In genomic region chr5:135987248-135987647, GRCm38 (mm10) we compare ENCODE assay signal across 11 mouse cellular contexts. TPM values are rescaled to one million over a fixed set of nuclear protein-coding genes. Genes with fewer than 3 reads are reported as not detected.
DNase-seq lines count a peak whose midpoint lies in the region; ATAC-seq and TF ChIP-seq lines count a peak whose summit lies in the region.
"Had no signal": no experiment of that assay in that cellular context is flagged by ENCODE, and none has a peak within 500 bp of the region (broad histone marks: within the 10 kb centered on the region; RNA-seq: fewer than 3 reads in every experiment).

No protein-coding gene starts in this region.

- DNase-seq in hindbrain, embryonic 10.5 days (ENCODE audit: low spot score): peak; percentile 22
- no peak for DNase-seq in hindbrain, embryonic 11.5 days (ENCODE audit: low spot score)
- peak; percentile 69 for DNase-seq in midbrain, postnatal 0 days (ENCODE audit: low spot score)
- DNase-seq in midbrain, embryonic 10.5 days (ENCODE audit: low spot score): no peak
- peak; percentile 25 for DNase-seq in Muller cell, postnatal 12 days (ENCODE audit: inconsistent ontology term)
- DNase-seq in urinary bladder, postnatal 14 days (ENCODE audit: low spot score): no peak
- DNase-seq: adrenal gland, adult 8-10 months had no signal

- TF ChIP-seq CTCF in midbrain, postnatal 0 days (IDR thresholded peaks at IDR 0.05): peak; percentile 71

- no peak overlapping the region for H3K4me2 ChIP-seq in hindbrain, embryonic 11.5 days (replicated peaks; ENCODE audit: low read depth, low read length)
- H3K4me2 ChIP-seq in midbrain, postnatal 0 days (ENCODE audit: low read depth, low read length, poor library complexity, severe bottlenecking): no peak overlapping the region
- H3K4me2 ChIP-seq: limb, embryonic 12.5 days had no signal

- H3K9ac ChIP-seq in hindbrain, embryonic 11.5 days (ENCODE audit: low read depth, low read length): no peak overlapping the region
- H3K9ac ChIP-seq in midbrain, postnatal 0 days (replicated peaks; ENCODE audit: low read length, poor library complexity, severe bottlenecking): no peak overlapping the region
- H3K9ac ChIP-seq: limb, embryonic 12.5 days had no signal

- 58% methylated on average over 11 of the region's 11 CpGs for WGBS in hindbrain, embryonic 10.5 days
- 61% methylated on average over 11 of the region's 11 CpGs for WGBS in hindbrain, embryonic 11.5 days
- 55% methylated on average over 11 of the region's 11 CpGs for WGBS in midbrain, postnatal 0 days
- WGBS in midbrain, embryonic 10.5 days: 65% methylated on average over 11 of the region's 11 CpGs

- H3K27me3 ChIP-seq in hindbrain, embryonic 10.5 days (ENCODE audit: insufficient read depth, poor library complexity, severe bottlenecking): no peaks in the 10 kb centered on the region
- no peaks in the 10 kb centered on the region for H3K27me3 ChIP-seq in hindbrain, embryonic 11.5 days (ENCODE audit: control insufficient read depth, insufficient read depth, low read length)
- no peaks in the 10 kb centered on the region for H3K27me3 ChIP-seq in midbrain, postnatal 0 days (ENCODE audit: insufficient read depth, low read length)
- no peaks in the 10 kb centered on the region for H3K27me3 ChIP-seq in midbrain, embryonic 10.5 days (ENCODE audit: low read depth, poor library complexity, severe bottlenecking)
- H3K27me3 ChIP-seq: limb, embryonic 12.5 days had no signal

- H3K4me1 ChIP-seq in hindbrain, embryonic 10.5 days (replicated peaks): 0 out of 2 replicates have a peak, but pooled peaks cover 6% of the 10 kb centered on the region
- H3K4me1 ChIP-seq in hindbrain, embryonic 11.5 days (replicated peaks; ENCODE audit: control insufficient read depth, insufficient read depth, low read length): no peaks in the 10 kb centered on the region
- no peaks in the 10 kb centered on the region for H3K4me1 ChIP-seq in midbrain, postnatal 0 days (ENCODE audit: insufficient read depth, low read length)
- H3K4me1 ChIP-seq in midbrain, embryonic 10.5 days: no peaks in the 10 kb centered on the region
- H3K4me1 ChIP-seq: limb, embryonic 12.5 days had no signal

- no peak overlapping the region for H3K27ac ChIP-seq in hindbrain, embryonic 10.5 days
- H3K27ac ChIP-seq in hindbrain, embryonic 11.5 days (ENCODE audit: low read depth, low read length): no peak overlapping the region
- H3K27ac ChIP-seq in midbrain, postnatal 0 days (ENCODE audit: low read depth, low read length): no peak overlapping the region
- H3K27ac ChIP-seq in midbrain, embryonic 10.5 days (replicated peaks): no peak overlapping the region
- H3K27ac ChIP-seq: limb, embryonic 12.5 days had no signal

- no peak overlapping the region for H3K4me3 ChIP-seq in hindbrain, embryonic 10.5 days
- no peak overlapping the region for H3K4me3 ChIP-seq in hindbrain, embryonic 11.5 days (ENCODE audit: low read depth, low read length)
- H3K4me3 ChIP-seq in midbrain, postnatal 0 days (ENCODE audit: low read depth, low read length): no peak overlapping the region
- H3K4me3 ChIP-seq in midbrain, embryonic 10.5 days: no peak overlapping the region
- H3K4me3 ChIP-seq: limb, embryonic 12.5 days had no signal

- ATAC-seq in hindbrain, embryonic 11.5 days (ENCODE audit: low FRiP score): no peak
- no peak for ATAC-seq in midbrain, postnatal 0 days (ENCODE audit: low FRiP score)
- peak; percentile 60 for ATAC-seq in megakaryocyte progenitor cell, adult 5-6 weeks (replicated peaks; ENCODE audit: poor library complexity)
- ATAC-seq in cerebellum, adult (ENCODE audit: insufficient number of reproducible peaks, low FRiP score, low TSS enrichment): no peak

- no peaks in the 10 kb centered on the region for H3K9me3 ChIP-seq in hindbrain, embryonic 10.5 days
- no peaks in the 10 kb centered on the region for H3K9me3 ChIP-seq in hindbrain, embryonic 11.5 days (ENCODE audit: control insufficient read depth, low read length)
- H3K9me3 ChIP-seq in midbrain, postnatal 0 days (ENCODE audit: low read length): no peaks in the 10 kb centered on the region
- no peaks in the 10 kb centered on the region for H3K9me3 ChIP-seq in midbrain, embryonic 10.5 days (replicated peaks)
- H3K9me3 ChIP-seq: limb, embryonic 12.5 days had no signal

- no peaks in the 10 kb centered on the region for H3K36me3 ChIP-seq in hindbrain, embryonic 10.5 days
- H3K36me3 ChIP-seq in hindbrain, embryonic 11.5 days (ENCODE audit: control insufficient read depth, insufficient read depth, low read length): no peaks in the 10 kb centered on the region
- H3K36me3 ChIP-seq in midbrain, postnatal 0 days (ENCODE audit: insufficient read depth, low read length): no peaks in the 10 kb centered on the region
- no peaks in the 10 kb centered on the region for H3K36me3 ChIP-seq in midbrain, embryonic 10.5 days
- H3K36me3 ChIP-seq: limb, embryonic 12.5 days had no signal

RNA-seq across cellular contexts. Expression of gene Zp3, which starts 7.3 kb away (rescaled TPM):
- not detected in 2 replicates for polyA plus RNA-seq in hindbrain, embryonic 10.5 days (2016; fragmentation: Nextera tagmentation; extraction: Ambion mirVana)
- not detected in 2 replicates for polyA plus RNA-seq in hindbrain, embryonic 11.5 days (2014; fragmentation: Nextera tagmentation; extraction: Ambion mirVana)
- 0.99 TPM in 1 of 2 replicates, not detected in the other for total RNA-seq in midbrain, postnatal 0 days (2014; rRNA removed)
- polyA plus RNA-seq in midbrain, postnatal 0 days (2015; fragmentation: Nextera tagmentation; extraction: Ambion mirVana): 0.21 and 0.27 TPM in 2 replicates
- 0.10 TPM in 1 of 2 replicates, not detected in the other for polyA plus RNA-seq in midbrain, embryonic 10.5 days (2016; fragmentation: Nextera tagmentation; extraction: Ambion mirVana)
- total RNA-seq in megakaryocyte progenitor cell, adult 5-6 weeks (2015): 0.10 TPM in 1 of 2 replicates, not detected in the other
- not detected in 2 replicates for total RNA-seq in megakaryocyte progenitor cell, adult 5-6 weeks (2017)
- total RNA-seq: adrenal gland, adult 8-10 months; heart, postnatal 14 days had no signal
- polyA plus RNA-seq: limb, embryonic 12.5 days had no signal

RNA-seq across cellular contexts. Expression of gene Dtx2, which starts 7.4 kb away (rescaled TPM):
- 34.8 and 38.1 TPM in 2 replicates for polyA plus RNA-seq in hindbrain, embryonic 10.5 days (2016; fragmentation: Nextera tagmentation; extraction: Ambion mirVana)
- 21.6 and 23.5 TPM in 2 replicates for polyA plus RNA-seq in hindbrain, embryonic 11.5 days (2014; fragmentation: Nextera tagmentation; extraction: Ambion mirVana)
- 22.3 and 25.4 TPM in 2 replicates for total RNA-seq in midbrain, postnatal 0 days (2014; rRNA removed)
- 20.1 and 20.5 TPM in 2 replicates for polyA plus RNA-seq in midbrain, postnatal 0 days (2015; fragmentation: Nextera tagmentation; extraction: Ambion mirVana)
- 36.3 and 39.6 TPM in 2 replicates for polyA plus RNA-seq in midbrain, embryonic 10.5 days (2016; fragmentation: Nextera tagmentation; extraction: Ambion mirVana)
- 12.9 and 13.7 TPM in 2 replicates for total RNA-seq in megakaryocyte progenitor cell, adult 5-6 weeks (2015)
- total RNA-seq in megakaryocyte progenitor cell, adult 5-6 weeks (2017): 4.7 and 5.5 TPM in 2 replicates

RNA-seq across cellular contexts. Expression of gene Ssc4d, which starts 12.9 kb away (rescaled TPM):
- polyA plus RNA-seq in hindbrain, embryonic 10.5 days (2016; fragmentation: Nextera tagmentation; extraction: Ambion mirVana): 1.3 and 1.6 TPM in 2 replicates
- 1.6 and 2.4 TPM in 2 replicates for polyA plus RNA-seq in hindbrain, embryonic 11.5 days (2014; fragmentation: Nextera tagmentation; extraction: Ambion mirVana)
- total RNA-seq in midbrain, postnatal 0 days (2014; rRNA removed): 8.0 and 8.9 TPM in 2 replicates
- polyA plus RNA-seq in midbrain, postnatal 0 days (2015; fragmentation: Nextera tagmentation; extraction: Ambion mirVana): 3.6 TPM in 2 replicates
- polyA plus RNA-seq in midbrain, embryonic 10.5 days (2016; fragmentation: Nextera tagmentation; extraction: Ambion mirVana): 1.7 TPM in 2 replicates
- 3.3 and 6.8 TPM in 2 replicates for total RNA-seq in megakaryocyte progenitor cell, adult 5-6 weeks (2015)
- total RNA-seq in megakaryocyte progenitor cell, adult 5-6 weeks (2017): 2.0 and 2.3 TPM in 2 replicates

RNA-seq across cellular contexts. Expression of gene Upk3b, which starts 51.0 kb away (rescaled TPM):
- polyA plus RNA-seq in hindbrain, embryonic 10.5 days (2016; fragmentation: Nextera tagmentation; extraction: Ambion mirVana): 0.09 and 0.26 TPM in 2 replicates
- polyA plus RNA-seq in hindbrain, embryonic 11.5 days (2014; fragmentation: Nextera tagmentation; extraction: Ambion mirVana): 0.11 and 0.45 TPM in 2 replicates
- not detected in 2 replicates for total RNA-seq in midbrain, postnatal 0 days (2014; rRNA removed)
- not detected in 2 replicates for polyA plus RNA-seq in midbrain, postnatal 0 days (2015; fragmentation: Nextera tagmentation; extraction: Ambion mirVana)
- polyA plus RNA-seq in midbrain, embryonic 10.5 days (2016; fragmentation: Nextera tagmentation; extraction: Ambion mirVana): 0.10 TPM in 1 of 2 replicates, not detected in the other
- not detected in 2 replicates for total RNA-seq in megakaryocyte progenitor cell, adult 5-6 weeks (2015)
- total RNA-seq in megakaryocyte progenitor cell, adult 5-6 weeks (2017): not detected in 2 replicates

RNA-seq across cellular contexts. Expression of gene Ywhag, which starts 52.8 kb away (rescaled TPM):
- polyA plus RNA-seq in hindbrain, embryonic 10.5 days (2016; fragmentation: Nextera tagmentation; extraction: Ambion mirVana): 274 and 348 TPM in 2 replicates
- polyA plus RNA-seq in hindbrain, embryonic 11.5 days (2014; fragmentation: Nextera tagmentation; extraction: Ambion mirVana): 204 and 208 TPM in 2 replicates
- 357 and 411 TPM in 2 replicates for total RNA-seq in midbrain, postnatal 0 days (2014; rRNA removed)
- 906 and 919 TPM in 2 replicates for polyA plus RNA-seq in midbrain, postnatal 0 days (2015; fragmentation: Nextera tagmentation; extraction: Ambion mirVana)
- polyA plus RNA-seq in midbrain, embryonic 10.5 days (2016; fragmentation: Nextera tagmentation; extraction: Ambion mirVana): 270 and 311 TPM in 2 replicates
- 124 and 130 TPM in 2 replicates for total RNA-seq in megakaryocyte progenitor cell, adult 5-6 weeks (2015)
- 87.4 and 88.3 TPM in 2 replicates for total RNA-seq in megakaryocyte progenitor cell, adult 5-6 weeks (2017)

Comparison
In these comparisons a context has a peak if more than half of its experiments do, and no peak if none do; other contexts are left out.
1. DNase-seq: peak in hindbrain, embryonic 10.5 days (single experiment), midbrain, postnatal 0 days (single experiment) and Muller cell, postnatal 12 days (single experiment); none in hindbrain, embryonic 11.5 days (single experiment), midbrain, embryonic 10.5 days (single experiment) and urinary bladder, postnatal 14 days (single experiment).